ENCODE assay signal across 32 mouse cellular contexts in the genomic region with DNA sequence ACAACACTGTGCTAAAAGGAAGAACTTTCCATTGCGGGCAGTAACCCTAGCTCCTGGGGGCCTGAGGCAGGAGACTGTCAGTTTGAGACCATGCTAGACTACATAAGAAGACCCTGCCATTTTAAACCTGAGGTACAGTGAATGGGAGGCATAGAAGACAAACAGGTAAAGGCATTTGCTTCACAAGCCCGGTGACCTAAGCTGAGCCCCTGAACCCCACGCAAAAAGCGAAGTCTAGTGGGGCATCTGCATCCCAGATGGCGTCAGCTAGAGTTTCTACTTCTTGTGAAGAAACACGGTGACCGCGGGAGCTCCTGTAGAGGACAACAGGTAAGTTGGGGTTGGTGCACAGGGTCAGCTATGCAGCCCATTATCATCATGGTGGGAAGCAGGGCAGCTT.
"Had no signal": no experiment of that assay in that cellular context is flagged by ENCODE, and none has a peak within 500 bp of the region (broad histone marks: within the 10 kb centered on the region; RNA-seq: fewer than 3 reads in every experiment).

No protein-coding gene starts in this region.

- H3K4me1 ChIP-seq: limb, embryonic 10.5 days; limb, embryonic 12.5 days; limb, embryonic 13.5 days; limb, embryonic 15.5 days; liver, embryonic 12.5 days; liver, embryonic 13.5 days; liver, embryonic 15.5 days; lung, embryonic 15.5 days; megakaryocyte, embryonic 14.5 days; midbrain, embryonic 10.5 days; midbrain, embryonic 12.5 days; midbrain, embryonic 13.5 days; midbrain, embryonic 15.5 days; neural tube, embryonic 12.5 days had no signal

- H3K9ac ChIP-seq: limb, embryonic 12.5 days; limb, embryonic 13.5 days; limb, embryonic 15.5 days; liver, embryonic 12.5 days; liver, embryonic 13.5 days; liver, embryonic 14.5 days; liver, embryonic 15.5 days; liver, postnatal 0 days; lung, embryonic 14.5 days; lung, embryonic 15.5 days; midbrain, embryonic 12.5 days; midbrain, embryonic 13.5 days; midbrain, embryonic 15.5 days; neural tube, embryonic 12.5 days had no signal

- H3K9me3 ChIP-seq: limb, embryonic 10.5 days; limb, embryonic 12.5 days; limb, embryonic 13.5 days; limb, embryonic 15.5 days; liver, embryonic 12.5 days; liver, embryonic 13.5 days; liver, embryonic 15.5 days; lung, embryonic 15.5 days; megakaryocyte, embryonic 14.5 days; midbrain, embryonic 10.5 days; midbrain, embryonic 12.5 days; midbrain, embryonic 13.5 days; midbrain, embryonic 15.5 days; neural tube, embryonic 12.5 days had no signal

- H3K4me3 ChIP-seq: limb, embryonic 10.5 days; limb, embryonic 12.5 days; limb, embryonic 13.5 days; limb, embryonic 15.5 days; liver, embryonic 12.5 days; liver, embryonic 13.5 days; liver, embryonic 15.5 days; lung, embryonic 15.5 days; megakaryocyte, embryonic 14.5 days; midbrain, embryonic 10.5 days; midbrain, embryonic 12.5 days; midbrain, embryonic 13.5 days; midbrain, embryonic 15.5 days; myocyte; neural tube, embryonic 12.5 days had no signal

- H3K27ac ChIP-seq: limb, embryonic 10.5 days; limb, embryonic 12.5 days; limb, embryonic 13.5 days; limb, embryonic 15.5 days; liver, embryonic 12.5 days; liver, embryonic 13.5 days; liver, embryonic 14.5 days; liver, embryonic 15.5 days; lung, embryonic 15.5 days; macrophage; midbrain, embryonic 10.5 days; midbrain, embryonic 12.5 days; midbrain, embryonic 13.5 days; midbrain, embryonic 15.5 days; neural tube, embryonic 12.5 days had no signal

- ATAC-seq: liver, embryonic 12.5 days; liver, postnatal 0 days; lung, postnatal 0 days; midbrain, embryonic 13.5 days; midbrain, embryonic 15.5 days; midbrain, embryonic 16.5 days had no signal

- H3K27me3 ChIP-seq: limb, embryonic 12.5 days; limb, embryonic 13.5 days; limb, embryonic 15.5 days; liver, embryonic 12.5 days; liver, embryonic 13.5 days; liver, embryonic 15.5 days; lung, embryonic 15.5 days; megakaryocyte, embryonic 14.5 days; midbrain, embryonic 12.5 days; midbrain, embryonic 13.5 days; midbrain, embryonic 15.5 days; neural tube, embryonic 12.5 days had no signal

- H3K4me2 ChIP-seq: limb, embryonic 12.5 days; limb, embryonic 13.5 days; limb, embryonic 15.5 days; liver, embryonic 11.5 days; liver, embryonic 12.5 days; liver, embryonic 13.5 days; liver, embryonic 15.5 days; lung, embryonic 14.5 days; lung, embryonic 15.5 days; midbrain, embryonic 11.5 days; midbrain, embryonic 12.5 days; midbrain, embryonic 13.5 days; midbrain, embryonic 15.5 days; neural tube, embryonic 12.5 days had no signal

- DNase-seq: left cerebral cortex, postnatal 4 days; liver; liver, embryonic 13.5 days; liver, postnatal 0 days; lung, adult 18-20 months; lung, adult 2 months; lung, embryonic 14.5 days; lung, postnatal 10 days; lung, postnatal 14 days; lung, postnatal 36 days; lung, postnatal 4 days; midbrain, embryonic 14.5 days had no signal
